Mouse (Mus musculus) layer of hippocampus, adult 11-12 months (tissue): ENCODE measurements around the gene Gtf3a.

ENCODE experiments used
- DNase-seq: peaks from one replicate; pipeline ENCODE4 v3.0.0; 2022; ENCODE audit warnings: low spot score

Gene Gtf3a

GRCm38 (mm10) chr5:146983216-146983615, 34.8 kb downstream of the Gtf3a start:
- peak; percentile 39 for DNase-seq

- DNase-seq, result no peak
Measured at GRCm38 (mm10) chr5:146985725-146986433, 37.4 kb downstream of the Gtf3a start.

GRCm38 (mm10) chr5:146987588-146987987, 39.1 kb downstream of the Gtf3a start:
- DNase-seq, result no peak

- DNase-seq, result no peak
Measured at GRCm38 (mm10) chr5:146989051-146989450, 40.6 kb downstream of the Gtf3a start.

GRCm38 (mm10) chr5:146993509-146993908, 45.1 kb downstream of the Gtf3a start:
- no peak for DNase-seq

- DNase-seq, result no peak
Measured at GRCm38 (mm10) chr5:146994973-146995372, 46.5 kb downstream of the Gtf3a start.

GRCm38 (mm10) chr5:146996812-146997211, 48.4 kb downstream of the Gtf3a start:
- DNase-seq, result no peak

- no peak for DNase-seq
Measured at GRCm38 (mm10) chr5:146998802-146999201, 50.3 kb downstream of the Gtf3a start.

GRCm38 (mm10) chr5:147001312-147001711, 52.9 kb downstream of the Gtf3a start:
- no peak for DNase-seq

GRCm38 (mm10) chr5:147003303-147003702, 54.8 kb downstream of the Gtf3a start:
- no peak for DNase-seq
